Mouse (Mus musculus): ENCODE results near the gene Trappc2l.

GRCm38 (mm10) chr8:122568109-122568504 is 43.3 kb upstream of the Trappc2l start:
- TF ChIP-seq CTCF (conservative IDR thresholded peaks at IDR 0.05; ENCODE audit: insufficient read depth, insufficient read length, low read depth, low read length) (no peak), POLR2A (IDR thresholded peaks at IDR 0.05; ENCODE audit: low read depth, low read length) (no peak)
